Mouse (Mus musculus) embryonic facial prominence, embryonic 10.5 days (tissue): ENCODE results near the gene Sdccag8. TPM values are rescaled to one million over a fixed set of nuclear protein-coding genes. Genes with fewer than 3 reads are reported as not detected.

Source experiments
- DNase-seq: peaks from one replicate; pipeline ENCODE4 v3.0.0-alpha.2; 2017; ENCODE audit warnings: low spot score
- H3K27ac ChIP-seq: fragments of 300-500 bp; sonication (generic); replicated peaks from 2 replicates; pipeline ENCODE4 v1.5.1; 2016; ENCODE audit warnings: mild to moderate bottlenecking
- H3K27me3 ChIP-seq: fragments of 300-500 bp; sonication (generic); replicated peaks from 2 replicates; pipeline ENCODE4 v1.6.1; 2016; ENCODE audit warnings: low read depth, mild to moderate bottlenecking; ENCODE audit not compliant: poor library complexity, severe bottlenecking
- H3K36me3 ChIP-seq: fragments of 300-500 bp; sonication (generic); replicated peaks from 2 replicates; pipeline ENCODE4 v1.6.1; 2016; ENCODE audit warnings: mild to moderate bottlenecking, moderate library complexity
- H3K4me1 ChIP-seq: fragments of 300-500 bp; sonication (generic); 2 replicates; pipeline ENCODE4 v1.6.1; 2016
- H3K4me3 ChIP-seq: fragments of 300-500 bp; sonication (generic); 2 replicates; pipeline ENCODE4 v1.5.1; 2016; ENCODE audit warnings: mild to moderate bottlenecking, moderate library complexity
- H3K9me3 ChIP-seq: fragments of 300-500 bp; sonication (generic); 2 replicates; pipeline ENCODE4 v1.6.1; 2016; ENCODE audit warnings: mild to moderate bottlenecking
- WGBS: fragments of 180-500 bp; shearing (Covaris S2); methylation state at CpG from one replicate; pipeline ENCODE4 v1.1.7; 2016; 5-methylcytosine and 5-hydroxymethylcytosine counted together
- polyA plus RNA-seq: library from polyadenylated mRNA; unstranded; fragments of >200 nt; fragmentation: Nextera tagmentation; extraction: Ambion mirVana; gene quantifications from 2 replicates; pipeline ENCODE4 v1.2.1, GENCODE M21; 2016

The Sdccag8 gene
- polyA plus RNA-seq = 14.6 and 15.6 TPM in 2 replicates

GRCm38 (mm10) chr1:176814591-176815062, at the start of gene Sdccag8:
Sdccag8 (plus strand) TSS chr1:176814660.
- Histone ChIP-seq H3K4me1 (peaks cover 21% of the 10 kb centered on the region), H3K9me3 (no peaks in the 10 kb centered on the region), H3K36me3 (no peaks in the 10 kb centered on the region), H3K4me3 (peak within 1 kb of the TSS; percentile 92), H3K27me3 (no peaks in the 10 kb centered on the region), H3K27ac (peak within 1 kb of the TSS; percentile 98)
- DNase-seq = peak; percentile 92
- WGBS = under 1% methylated on average over 25 of the region's 25 CpGs

GRCm38 (mm10) chr1:176774533-176774932, 39.9 kb upstream of the Sdccag8 start:
- WGBS = 82% methylated on average over 4 of the region's 4 CpGs
- Histone ChIP-seq H3K4me3 (no peak overlapping the region), H3K9me3 (no peaks in the 10 kb centered on the region), H3K27ac (no peak overlapping the region), H3K27me3 (no peaks in the 10 kb centered on the region), H3K4me1 (no peaks in the 10 kb centered on the region), H3K36me3 (peaks cover 77% of the 10 kb centered on the region)
- DNase-seq = no peak

GRCm38 (mm10) chr1:176789326-176789725, 25.1 kb upstream of the Sdccag8 start:
- H3K27me3 ChIP-seq = no peaks in the 10 kb centered on the region
- no peak overlapping the region for H3K27ac ChIP-seq
- no peaks in the 10 kb centered on the region for H3K4me1 ChIP-seq
- H3K4me3 ChIP-seq = no peak overlapping the region
- WGBS = 92% methylated on average over 7 of the region's 7 CpGs
- no peak for DNase-seq
- H3K9me3 ChIP-seq = no peaks in the 10 kb centered on the region
- H3K36me3 ChIP-seq = peaks cover 64% of the 10 kb centered on the region

GRCm38 (mm10) chr1:176792175-176792574, 22.3 kb upstream of the Sdccag8 start:
- DNase-seq = no peak
- H3K4me1 ChIP-seq = peaks cover 6% of the 10 kb centered on the region; the same call in 1 of the 2 replicates
- 85% methylated on average over 1 of the region's 1 CpGs for WGBS
- H3K27ac ChIP-seq = no peak overlapping the region
- H3K9me3 ChIP-seq = no peaks in the 10 kb centered on the region
- H3K27me3 ChIP-seq = no peaks in the 10 kb centered on the region
- H3K4me3 ChIP-seq = no peak overlapping the region
- H3K36me3 ChIP-seq = peaks cover 44% of the 10 kb centered on the region

- H3K27me3 ChIP-seq = no peaks in the 10 kb centered on the region
- H3K9me3 ChIP-seq = no peaks in the 10 kb centered on the region
- DNase-seq = no peak
- no peak overlapping the region for H3K4me3 ChIP-seq
- H3K27ac ChIP-seq = no peak overlapping the region
- H3K4me1 ChIP-seq = peaks cover 6% of the 10 kb centered on the region; the same call in 1 of the 2 replicates
- peaks cover 11% of the 10 kb centered on the region for H3K36me3 ChIP-seq
These were observed 15.8 kb upstream of the Sdccag8 start for GRCm38 (mm10) chr1:176798673-176799072.

GRCm38 (mm10) chr1:176800728-176801365, 13.6 kb upstream of the Sdccag8 start:
- peaks cover 16% of the 10 kb centered on the region for H3K36me3 ChIP-seq
- no peak overlapping the region for H3K4me3 ChIP-seq
- DNase-seq = no peak
- H3K27ac ChIP-seq = no peak overlapping the region
- no peaks in the 10 kb centered on the region for H3K27me3 ChIP-seq
- WGBS = 69% methylated on average over 2 of the region's 2 CpGs
- H3K4me1 ChIP-seq = no peaks in the 10 kb centered on the region
- no peaks in the 10 kb centered on the region for H3K9me3 ChIP-seq

GRCm38 (mm10) chr1:176810161-176810560, 4.3 kb upstream of the Sdccag8 start:
- no peaks in the 10 kb centered on the region for H3K9me3 ChIP-seq
- no peak for DNase-seq
- H3K27ac ChIP-seq = no peak overlapping the region
- no peaks in the 10 kb centered on the region for H3K36me3 ChIP-seq
- H3K27me3 ChIP-seq = no peaks in the 10 kb centered on the region
- H3K4me1 ChIP-seq = peaks cover 17% of the 10 kb centered on the region
- H3K4me3 ChIP-seq = no peak overlapping the region

- H3K36me3 ChIP-seq = no peaks in the 10 kb centered on the region
- H3K9me3 ChIP-seq = no peaks in the 10 kb centered on the region
- H3K4me1 ChIP-seq = peaks cover 21% of the 10 kb centered on the region
- 82% methylated on average over 3 of the region's 3 CpGs for WGBS
- H3K27ac ChIP-seq = no peak overlapping the region
- no peaks in the 10 kb centered on the region for H3K27me3 ChIP-seq
- no peak for DNase-seq
- H3K4me3 ChIP-seq = peak overlapping the region; percentile 92
These were observed 2.6 kb upstream of the Sdccag8 start for GRCm38 (mm10) chr1:176811892-176812291.

GRCm38 (mm10) chr1:176812491-176813291, 1.8 kb upstream of the Sdccag8 start:
- DNase-seq = no peak
- WGBS = 31% methylated on average over 11 of the region's 11 CpGs
- peak overlapping the region; percentile 98 for H3K27ac ChIP-seq
- H3K9me3 ChIP-seq = no peaks in the 10 kb centered on the region
- no peaks in the 10 kb centered on the region for H3K36me3 ChIP-seq
- no peaks in the 10 kb centered on the region for H3K27me3 ChIP-seq
- peaks cover 21% of the 10 kb centered on the region for H3K4me1 ChIP-seq
- H3K4me3 ChIP-seq = peak overlapping the region; percentile 92

GRCm38 (mm10) chr1:176813292-176814035, 996 bp upstream of the Sdccag8 start:
- H3K4me1 ChIP-seq = peaks cover 21% of the 10 kb centered on the region
- no peaks in the 10 kb centered on the region for H3K36me3 ChIP-seq
- DNase-seq = peak; percentile 81
- WGBS = under 1% methylated on average over 75 of the region's 75 CpGs
- no peaks in the 10 kb centered on the region for H3K9me3 ChIP-seq
- peak overlapping the region; percentile 92 for H3K4me3 ChIP-seq
- H3K27me3 ChIP-seq = no peaks in the 10 kb centered on the region
- H3K27ac ChIP-seq = peak overlapping the region; percentile 98

GRCm38 (mm10) chr1:176814036-176814420, 432 bp upstream of the Sdccag8 start, which contains the start of gene Cep170:
Cep170 (minus strand) TSS chr1:176814067.
- WGBS = under 1% methylated on average over 28 of the region's 28 CpGs
- DNase-seq = peak; percentile 100
- no peaks in the 10 kb centered on the region for H3K36me3 ChIP-seq
- peak within 1 kb of the TSS; percentile 98 for H3K27ac ChIP-seq
- peaks cover 21% of the 10 kb centered on the region for H3K4me1 ChIP-seq
- no peaks in the 10 kb centered on the region for H3K27me3 ChIP-seq
- no peaks in the 10 kb centered on the region for H3K9me3 ChIP-seq
- H3K4me3 ChIP-seq = peak within 1 kb of the TSS; percentile 92

GRCm38 (mm10) chr1:176816728-176817127, 2.3 kb downstream of the Sdccag8 start:
- no peak overlapping the region for H3K27ac ChIP-seq
- DNase-seq = no peak
- 85% methylated on average over 4 of the region's 4 CpGs for WGBS
- no peaks in the 10 kb centered on the region for H3K9me3 ChIP-seq
- peaks cover 13% of the 10 kb centered on the region for H3K4me1 ChIP-seq
- no peaks in the 10 kb centered on the region for H3K27me3 ChIP-seq
- H3K4me3 ChIP-seq = no peak overlapping the region
- no peaks in the 10 kb centered on the region for H3K36me3 ChIP-seq
